Mouse (Mus musculus): ENCODE measurements around the gene Tcf7l2. TPM values are rescaled to one million over a fixed set of nuclear protein-coding genes. Genes with fewer than 3 reads are reported as not detected.

The Tcf7l2 gene
- total RNA-seq, 2 experiments from 2014 or later: 42.6 to 42.7 TPM

- DNase-seq (ENCODE audit: low spot score in 2 of 2): no peak
These were observed 51.0 kb downstream of the Tcf7l2 start for GRCm38 (mm10) chr19:55792571-55792970.

- DNase-seq (ENCODE audit: low spot score in 2 of 2): no peak
These were observed 51.4 kb downstream of the Tcf7l2 start for GRCm38 (mm10) chr19:55793029-55793428.

- DNase-seq (ENCODE audit: low spot score in 2 of 2): no peak
These were observed 52.8 kb downstream of the Tcf7l2 start for GRCm38 (mm10) chr19:55794194-55794945.

GRCm38 (mm10) chr19:55794946-55795340 is 53.3 kb downstream of the Tcf7l2 start:
- DNase-seq (ENCODE audit: low spot score in 2 of 2): no peak

- DNase-seq (ENCODE audit: low spot score in 2 of 2): no peak
These were observed 53.7 kb downstream of the Tcf7l2 start for GRCm38 (mm10) chr19:55795349-55795748.

GRCm38 (mm10) chr19:55797834-55798233 is 56.2 kb downstream of the Tcf7l2 start:
- DNase-seq (ENCODE audit: low spot score in 2 of 2): no peak

GRCm38 (mm10) chr19:55799411-55799810 is 57.8 kb downstream of the Tcf7l2 start:
- no peak for DNase-seq (ENCODE audit: low spot score in 2 of 2)

- no peak for DNase-seq (ENCODE audit: low spot score in 2 of 2)
These were observed 58.4 kb downstream of the Tcf7l2 start for GRCm38 (mm10) chr19:55800059-55800458.

- DNase-seq (ENCODE audit: low spot score in 2 of 2): no peak
These were observed 61.5 kb downstream of the Tcf7l2 start for GRCm38 (mm10) chr19:55803121-55803520.

- DNase-seq (ENCODE audit: low spot score in 2 of 2): no peak
These were observed 62.2 kb downstream of the Tcf7l2 start for GRCm38 (mm10) chr19:55803797-55804196.

GRCm38 (mm10) chr19:55804795-55805194 is 63.2 kb downstream of the Tcf7l2 start:
- DNase-seq (ENCODE audit: low spot score in 2 of 2): no peak

GRCm38 (mm10) chr19:55806434-55807193 is 65.0 kb downstream of the Tcf7l2 start:
- DNase-seq (ENCODE audit: low spot score in 2 of 2): no peak

- no peak for DNase-seq (ENCODE audit: low spot score in 2 of 2)
These were observed 65.8 kb downstream of the Tcf7l2 start for GRCm38 (mm10) chr19:55807194-55808053.

- no peak for DNase-seq (ENCODE audit: low spot score in 2 of 2)
These were observed 66.7 kb downstream of the Tcf7l2 start for GRCm38 (mm10) chr19:55808304-55808703.

- DNase-seq (ENCODE audit: low spot score in 2 of 2): no peak
These were observed 67.9 kb downstream of the Tcf7l2 start for GRCm38 (mm10) chr19:55809539-55809938.

GRCm38 (mm10) chr19:55812236-55812635 is 70.6 kb downstream of the Tcf7l2 start:
- DNase-seq (ENCODE audit: low spot score in 2 of 2): no peak

GRCm38 (mm10) chr19:55815010-55815790 is 73.6 kb downstream of the Tcf7l2 start:
- DNase-seq (ENCODE audit: low spot score in 2 of 2): no peak

- no peak for DNase-seq (ENCODE audit: low spot score in 2 of 2)
These were observed 75.4 kb downstream of the Tcf7l2 start for GRCm38 (mm10) chr19:55816974-55817373.

- DNase-seq (ENCODE audit: low spot score in 2 of 2): no peak
These were observed 78.6 kb downstream of the Tcf7l2 start for GRCm38 (mm10) chr19:55820202-55820601.

GRCm38 (mm10) chr19:55825001-55825827 is 83.6 kb downstream of the Tcf7l2 start:
- no peak for DNase-seq (ENCODE audit: low spot score in 2 of 2)
